Mouse (Mus musculus) CH12.LX (cell line): ENCODE results near the gene Meis2.

Source experiments
- CTCF ChIP-seq, 2 experiments: IDR thresholded peaks in 1 of 2; conservative IDR thresholded peaks in 1 of 2; 2 replicates each; pipeline ENCODE4 v1.5.1; 2011 to 2012; ENCODE audit warnings: low read depth in 2 of 2, low read length in 2 of 2, improper control_type of control experiment in 1 of 2, inconsistent platforms in 1 of 2, mild to moderate bottlenecking in 1 of 2, moderate library complexity in 1 of 2
- EP300 ChIP-seq: IDR thresholded peaks from 2 replicates; pipeline ENCODE4 v1.6.1; 2011; ENCODE audit warnings: low read length, improper control_type of control experiment
- MAX ChIP-seq: IDR thresholded peaks from 2 replicates; pipeline ENCODE4 v1.6.1; 2011; ENCODE audit warnings: low read length, improper control_type of control experiment
- MEF2A ChIP-seq: IDR thresholded peaks from 2 replicates; pipeline ENCODE4 v1.6.1; 2014; ENCODE audit warnings: low read depth, mild to moderate bottlenecking, inconsistent platforms, low read length, improper control_type of control experiment, borderline replicate concordance
- MXI1 ChIP-seq: IDR thresholded peaks from 2 replicates; pipeline ENCODE4 v1.6.1; 2011; ENCODE audit warnings: mild to moderate bottlenecking, low read depth, low read length, improper control_type of control experiment
- POLR2A ChIP-seq: IDR thresholded peaks from 2 replicates; pipeline ENCODE4 v1.6.1; 2011; ENCODE audit warnings: low read depth, mild to moderate bottlenecking, improper control_type of control experiment, low read length

GRCm38 (mm10) chr2:115860600-115861347, 204.9 kb downstream of the Meis2 start:
- TF ChIP-seq POLR2A (no peak), MEF2A (no peak), CTCF (conservative IDR thresholded peaks at IDR 0.05 in 1 of 2, IDR thresholded peaks at IDR 0.05 in 1 of 2; ENCODE audit: low read depth in 2 of 2, low read length in 2 of 2) (no peak), MXI1 (no peak), MAX (no peak), EP300 (no peak)
